Mouse (Mus musculus) CH12.LX (cell line): ENCODE data around the gene Klk1b21. TPM values are rescaled to one million over a fixed set of nuclear protein-coding genes. Genes with fewer than 3 reads are reported as not detected.
"Not testable (repeated sequence)": the region's sequence is repeated elsewhere in the genome, so short reads cannot be mapped to it uniquely, and the experiment has no call there.

ENCODE experiments used
- DNase-seq: peaks from one replicate; pipeline ENCODE4 v3.0.0-alpha.2; 2013; ENCODE audit errors: extremely low read depth
- H3K27ac ChIP-seq: 2 replicates; pipeline ENCODE4 v1.5.1; 2012; ENCODE audit warnings: low read depth, mild to moderate bottlenecking, control low read depth, moderate library complexity; ENCODE audit not compliant: insufficient read depth
- H3K27me3 ChIP-seq: replicated peaks from 2 replicates; pipeline ENCODE3; 2012; ENCODE audit warnings: inconsistent platforms
- H3K36me3 ChIP-seq, 2 experiments: replicated peaks in 1 of 2; 2 replicates each; pipeline versions ENCODE3 to v1.6.1; 2012; ENCODE audit warnings: inconsistent platforms in 1 of 2, low read length in 1 of 2, mild to moderate bottlenecking in 1 of 2, mixed read lengths in 1 of 2, moderate library complexity in 1 of 2; ENCODE audit not compliant: control insufficient read depth in 1 of 2, insufficient read depth in 1 of 2
- H3K4me1 ChIP-seq, 2 experiments: 2 replicates each; pipeline ENCODE4 v1.6.1; 2012; ENCODE audit warnings: inconsistent platforms in 1 of 2, moderate library complexity in 1 of 2; ENCODE audit not compliant: insufficient read depth in 2 of 2, control insufficient read depth in 1 of 2
- H3K4me2 ChIP-seq: 2 replicates; pipeline ENCODE4 v1.6.1; 2012; ENCODE audit warnings: low read depth, mild to moderate bottlenecking, control low read depth; ENCODE audit not compliant: poor library complexity, insufficient read depth, severe bottlenecking
- H3K4me3 ChIP-seq, 3 experiments: fragments of 150-350 bp in 1 of 3; sonication (generic) in 1 of 3; replicated peaks in 1 of 3; 2 replicates each; pipeline versions ENCODE3 to v1.5.1; 2011 to 2012; ENCODE audit warnings: low read depth in 2 of 3, low read length in 2 of 3, mild to moderate bottlenecking in 2 of 3, moderate library complexity in 2 of 3, control low read depth in 1 of 3, improper control_type of control experiment in 1 of 3, inconsistent platforms in 1 of 3, mixed read lengths in 1 of 3; ENCODE audit not compliant: poor library complexity in 1 of 3
- H3K79me2 ChIP-seq: replicated peaks from 2 replicates; pipeline ENCODE4 v1.6.1; 2012; ENCODE audit warnings: mild to moderate bottlenecking, moderate library complexity; ENCODE audit not compliant: control insufficient read depth, poor library complexity, insufficient read depth, severe bottlenecking; ENCODE audit errors: extremely low read depth
- H3K9ac ChIP-seq: 2 replicates; pipeline ENCODE4 v1.6.1; 2012; ENCODE audit warnings: low read depth, mild to moderate bottlenecking, control low read depth, moderate library complexity; ENCODE audit not compliant: insufficient read depth
- H3K9me3 ChIP-seq: replicated peaks from 2 replicates; pipeline ENCODE3; 2012; ENCODE audit warnings: low read length, inconsistent platforms, mixed read lengths
- BHLHE40 ChIP-seq: IDR thresholded peaks from 2 replicates; pipeline ENCODE4 v1.6.1; 2011; ENCODE audit warnings: mild to moderate bottlenecking, low read depth, low read length, improper control_type of control experiment
- CHD1 ChIP-seq: IDR thresholded peaks from 2 replicates; pipeline ENCODE4 v1.6.1; 2012; ENCODE audit warnings: low read depth, low read length, improper control_type of control experiment, inconsistent platforms
- E2F4 ChIP-seq: IDR thresholded peaks from 2 replicates; pipeline ENCODE4 v1.6.1; 2011; ENCODE audit warnings: low read depth, low read length, improper control_type of control experiment; ENCODE audit not compliant: insufficient replicate concordance
- EP300 ChIP-seq: IDR thresholded peaks from 2 replicates; pipeline ENCODE4 v1.6.1; 2011; ENCODE audit warnings: low read length, improper control_type of control experiment
- HCFC1 ChIP-seq: IDR thresholded peaks from 2 replicates; pipeline ENCODE4 v1.6.1; 2012; ENCODE audit warnings: low read depth, mild to moderate bottlenecking, inconsistent platforms, low read length, improper control_type of control experiment
- JUN ChIP-seq: IDR thresholded peaks from 2 replicates; pipeline ENCODE4 v1.6.1; 2011; ENCODE audit warnings: low read depth, mild to moderate bottlenecking, low read length, improper control_type of control experiment, moderate library complexity; ENCODE audit not compliant: insufficient read depth
- MEF2A ChIP-seq: IDR thresholded peaks from 2 replicates; pipeline ENCODE4 v1.6.1; 2014; ENCODE audit warnings: low read depth, mild to moderate bottlenecking, inconsistent platforms, low read length, improper control_type of control experiment, borderline replicate concordance
- NRF1 ChIP-seq: IDR thresholded peaks from 2 replicates; pipeline ENCODE4 v1.6.1; 2014; ENCODE audit warnings: low read depth, mild to moderate bottlenecking, inconsistent platforms, low read length, improper control_type of control experiment, moderate library complexity
- PAX5 ChIP-seq: IDR thresholded peaks from 2 replicates; pipeline ENCODE4 v1.6.1; 2012; ENCODE audit warnings: low read length, inconsistent platforms, mixed read lengths
- POLR2A ChIP-seq: IDR thresholded peaks from 2 replicates; pipeline ENCODE4 v1.6.1; 2011; ENCODE audit warnings: low read depth, mild to moderate bottlenecking, improper control_type of control experiment, low read length
- RAD21 ChIP-seq: IDR thresholded peaks from 2 replicates; pipeline ENCODE4 v1.6.1; 2011; ENCODE audit warnings: low read depth, mild to moderate bottlenecking, low read length, improper control_type of control experiment, moderate library complexity
- SIN3A ChIP-seq: IDR thresholded peaks from 2 replicates; pipeline ENCODE4 v1.6.1; 2012; ENCODE audit warnings: low read length, improper control_type of control experiment, inconsistent platforms
- TBP ChIP-seq: conservative IDR thresholded peaks from 2 replicates; pipeline ENCODE4 v1.6.1; 2011; ENCODE audit warnings: low read depth, low read length, improper control_type of control experiment
- TCF12 ChIP-seq: IDR thresholded peaks from 2 replicates; pipeline ENCODE4 v1.6.1; 2014; ENCODE audit warnings: low read depth, mild to moderate bottlenecking, inconsistent platforms, low read length, improper control_type of control experiment
- ZC3H11A ChIP-seq: IDR thresholded peaks from 2 replicates; pipeline ENCODE4 v1.6.1; 2012; ENCODE audit warnings: low read depth, mild to moderate bottlenecking, inconsistent platforms, low read length, improper control_type of control experiment
- ZKSCAN1 ChIP-seq: IDR thresholded peaks from 2 replicates; pipeline ENCODE4 v1.6.1; 2012; ENCODE audit warnings: low read depth, inconsistent platforms, low read length, improper control_type of control experiment, borderline replicate concordance
- ZMIZ1 ChIP-seq: IDR thresholded peaks from 2 replicates; pipeline ENCODE4 v1.6.1; 2012; ENCODE audit warnings: low read depth, mild to moderate bottlenecking, inconsistent platforms, low read length, improper control_type of control experiment
- ZNF384 ChIP-seq: IDR thresholded peaks from 2 replicates; pipeline ENCODE4 v1.6.1; 2012; ENCODE audit warnings: low read depth, low read length, improper control_type of control experiment, inconsistent platforms
- dilution Hi-C: fragments of 300-500 bp; cut with MboI; formaldehyde crosslinking; loops from 2 replicates; pipeline ENCODE4 v1.14.3; 2020; ENCODE audit warnings: low sequenced_read_pairs; ENCODE audit not compliant: extremely low pct_unique_long_range_greater_than_20kb, extremely low pct_ligation_motif_present
- in situ Hi-C: fragments of 300-500 bp; cut with MboI; formaldehyde crosslinking; loops from 3 replicates; pipeline ENCODE4 v1.14.3; 2019; ENCODE audit warnings: low sequenced_read_pairs, low pct_ligation_motif_present, low pct_unique_long_range_greater_than_20kb, mixed read lengths
- polyA plus RNA-seq: library from polyadenylated mRNA; unstranded; fragments of >175 nt; gene quantifications from 2 replicates; pipeline ENCODE4 v1.2.1, GENCODE M21; 2012; ENCODE audit warnings: low read depth; ENCODE audit not compliant: insufficient read length
- total RNA-seq, 2 experiments: library from RNA; depleted of rRNA; stranded (reverse); fragments of 300-350 nt in 1 of 2; fragments of >200 nt in 1 of 2; gene quantifications; 2 replicates each; pipeline ENCODE4 v1.2.3; 2012 to 2014

The Klk1b21 gene
- total RNA-seq (2012; rRNA removed) (not detected in 2 replicates), total RNA-seq (2014; rRNA removed) (not detected in 2 replicates), polyA plus RNA-seq (not detected in 2 replicates)

DNA sequence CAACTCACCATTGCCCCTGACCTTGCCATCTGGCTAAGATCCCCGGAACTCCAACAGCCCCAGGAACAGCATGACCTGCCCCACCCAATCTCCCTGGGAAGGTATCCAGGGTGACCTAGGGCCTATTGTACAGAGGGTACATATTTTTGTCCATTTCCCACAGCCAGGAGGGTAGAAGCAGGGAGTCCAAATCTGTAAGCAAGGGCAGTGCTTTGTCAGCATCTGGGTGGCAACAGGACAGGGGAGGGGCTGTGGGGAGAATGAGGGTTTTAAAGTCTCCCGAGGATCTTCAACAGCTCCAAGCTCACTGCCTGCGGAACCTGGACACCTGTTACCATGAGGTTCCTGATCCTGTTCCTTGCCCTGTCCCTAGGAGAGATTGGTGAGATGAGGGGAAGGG lies at the start of gene Klk1b21:
TSS of gene Klk1b21 (plus strand) at position 301 of the 400 bp plus-strand sequence.
- dilution Hi-C loops, H3K4me1 ChIP-seq, H3K9me3 ChIP-seq, H3K27ac ChIP-seq, H3K27me3 ChIP-seq, H3K79me2 ChIP-seq, DNase-seq, in situ Hi-C loops, H3K36me3 ChIP-seq, H3K4me2 ChIP-seq, H3K9ac ChIP-seq, H3K4me3 ChIP-seq: not testable (repeated sequence)

DNA sequence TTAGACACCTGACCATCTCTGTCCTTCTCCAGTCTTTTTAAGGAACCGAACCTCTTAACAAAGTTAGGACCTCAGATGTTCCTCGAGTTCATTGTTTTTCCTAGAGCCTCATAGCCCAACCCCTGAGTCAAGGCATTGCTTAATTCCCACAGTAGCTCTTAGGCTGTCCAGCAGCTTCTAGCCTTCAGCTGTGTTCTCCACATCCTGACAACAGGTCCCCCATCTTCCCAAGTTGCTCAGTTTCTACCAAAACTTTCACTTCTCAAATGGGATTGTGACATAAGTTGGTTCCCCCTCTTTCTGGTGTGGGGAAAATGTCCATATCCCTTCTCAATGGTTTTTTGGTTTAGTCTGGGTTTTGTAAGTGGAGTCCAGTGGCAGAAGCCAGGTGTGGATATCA lies 30.0 kb upstream of the Klk1b21 start:
- no peaks in the 10 kb centered on the region for H3K4me1 ChIP-seq
- dilution Hi-C loops = no loop called here
- in situ Hi-C loops = no loop called here

DNA sequence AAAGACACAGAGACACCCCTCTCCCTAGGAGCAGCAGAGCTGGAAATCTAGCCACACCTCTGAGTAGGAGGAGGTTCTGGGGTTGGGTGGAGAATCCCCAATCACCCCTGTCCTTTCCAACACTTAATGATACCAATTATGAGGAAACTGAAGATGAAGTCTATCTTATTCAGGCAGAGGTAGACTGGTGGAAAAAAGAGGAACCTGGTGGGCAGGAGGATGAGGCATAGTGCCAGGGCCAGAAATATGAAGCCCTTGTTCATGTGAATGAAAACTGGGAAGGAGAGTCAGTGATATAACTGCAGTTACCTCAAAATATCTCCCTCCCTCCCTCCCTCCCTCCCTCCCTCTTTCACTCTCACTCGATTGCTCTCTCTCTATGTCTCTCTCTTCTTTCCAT lies 24.4 kb upstream of the Klk1b21 start:
- Histone ChIP-seq H3K79me2 (no peaks in the 10 kb centered on the region), H3K27me3 (peaks cover 38% of the 10 kb centered on the region), H3K4me2 (no peak overlapping the region), H3K27ac (no peak overlapping the region), H3K9ac (no peak overlapping the region), H3K9me3 (no peaks in the 10 kb centered on the region), H3K36me3 (no peaks in the 10 kb centered on the region), H3K4me3 (no peak overlapping the region), H3K4me1 (no peaks in the 10 kb centered on the region)
- TF ChIP-seq RAD21 (no peak), POLR2A (no peak), EP300 (no peak), SIN3A (no peak), MEF2A (no peak), TBP (no peak), TCF12 (no peak)
- DNase-seq = no peak
- dilution Hi-C loops = no loop called here
- in situ Hi-C loops = no loop called here

More for the DNA sequence above, 30.0 kb upstream of the Klk1b21 start:
- TF ChIP-seq JUN (no peak), EP300 (no peak), CHD1 (no peak), NRF1 (no peak), PAX5 (no peak), HCFC1 (no peak), ZC3H11A (no peak), RAD21 (no peak), BHLHE40 (no peak), ZNF384 (no peak), E2F4 (no peak), ZKSCAN1 (no peak), ZMIZ1 (no peak)
- Histone ChIP-seq H3K27me3 (peaks cover 37% of the 10 kb centered on the region), H3K4me3 (no peak overlapping the region), H3K27ac (no peak overlapping the region), H3K4me2 (no peak overlapping the region), H3K79me2 (no peaks in the 10 kb centered on the region), H3K9me3 (no peaks in the 10 kb centered on the region), H3K9ac (no peak overlapping the region), H3K36me3 (no peaks in the 10 kb centered on the region)
- DNase-seq = no peak
